Mouse (Mus musculus): Measurements from ENCODE around the gene Kcnk13. TPM values are rescaled to one million over a fixed set of nuclear protein-coding genes. Genes with fewer than 3 reads are reported as not detected.
"Not testable (repeated sequence)": the region's sequence is repeated elsewhere in the genome, so short reads cannot be mapped to it uniquely, and the experiment has no call there.

Kcnk13 gene
- total RNA-seq, 4 experiments from 2014 or later = 1.0 to 1.3 (median 1.1) TPM

DNA sequence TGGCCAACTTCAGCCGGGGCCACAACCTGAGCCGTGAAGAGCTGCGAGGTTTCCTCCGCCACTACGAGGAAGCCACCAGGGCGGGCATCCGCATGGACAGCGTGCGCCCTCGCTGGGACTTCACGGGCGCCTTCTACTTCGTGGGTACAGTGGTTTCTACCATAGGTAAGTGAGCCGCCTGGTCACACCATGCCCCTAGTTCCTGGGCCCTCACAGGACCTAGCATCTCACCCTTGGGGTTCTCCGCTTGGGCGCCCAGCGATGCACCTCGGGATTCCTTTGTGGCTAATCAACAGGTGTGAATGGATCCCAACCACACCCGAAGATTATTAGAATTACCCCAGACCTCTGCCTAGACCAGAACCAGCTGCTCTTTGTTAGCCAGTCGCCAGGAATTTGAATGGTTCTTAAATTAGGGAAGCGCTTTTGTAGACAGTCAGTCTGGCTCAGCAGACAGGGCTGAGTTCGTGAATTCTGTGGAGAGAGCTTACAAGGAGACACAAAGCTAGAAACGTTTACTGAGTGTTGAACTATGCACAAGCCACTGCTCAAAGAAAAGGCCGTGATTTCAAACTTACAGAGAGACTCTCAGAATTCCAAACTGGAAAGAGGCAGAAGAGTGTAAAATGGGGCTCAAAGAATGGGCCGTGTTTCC is 1.9 kb downstream of the Kcnk13 start:
- no peak for DNase-seq

- no peak for DNase-seq
Measured at GRCm38 (mm10) chr12:99966881-99967363, 2.6 kb downstream of the Kcnk13 start.

- no peak for DNase-seq
Measured at GRCm38 (mm10) chr12:99969906-99970305, 5.6 kb downstream of the Kcnk13 start.

- DNase-seq = not testable (repeated sequence)
Measured at GRCm38 (mm10) chr12:99971205-99971894, 7.1 kb downstream of the Kcnk13 start.

DNA sequence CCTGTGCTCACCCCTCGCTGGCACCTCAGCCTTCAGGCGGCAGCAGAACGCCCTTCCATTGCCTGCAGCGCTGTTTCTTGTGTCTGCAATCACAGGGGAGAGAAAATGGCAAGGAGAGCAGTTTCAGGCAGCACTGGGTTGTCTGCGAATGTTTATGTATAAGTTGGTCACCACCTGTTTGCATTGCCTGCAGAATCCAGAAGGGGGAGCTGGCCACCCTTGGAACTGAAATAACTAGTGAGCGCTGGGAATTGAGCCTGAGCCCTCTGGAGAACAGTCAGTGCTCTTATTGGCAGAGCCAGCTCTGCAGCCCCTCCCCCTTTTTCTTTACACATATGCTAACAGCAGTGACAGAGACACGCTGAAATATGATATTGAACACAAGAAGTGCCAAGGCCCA is 8.5 kb downstream of the Kcnk13 start:
- DNase-seq = no peak

GRCm38 (mm10) chr12:99973659-99974058 is 9.4 kb downstream of the Kcnk13 start:
- no peak for DNase-seq

DNA sequence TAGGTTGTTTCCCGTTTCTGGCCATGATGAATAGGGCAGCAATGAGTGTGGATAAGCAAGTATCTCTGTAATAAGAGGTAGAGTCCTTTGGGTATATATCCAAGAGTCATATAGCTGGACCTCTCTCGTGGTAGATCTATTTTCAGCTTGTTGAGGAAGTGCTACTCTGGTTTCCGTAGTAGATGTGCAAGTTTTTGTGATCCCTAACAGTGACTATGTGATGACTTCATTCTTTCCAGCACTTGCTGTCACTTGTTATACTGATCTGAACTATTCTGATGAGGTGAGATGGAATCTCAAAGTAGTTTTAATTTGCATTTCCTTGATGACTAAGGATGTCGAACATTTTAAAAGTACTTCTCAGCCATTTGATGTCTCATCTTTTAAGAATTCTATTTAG is 15.2 kb downstream of the Kcnk13 start:
- DNase-seq = no peak

DNA sequence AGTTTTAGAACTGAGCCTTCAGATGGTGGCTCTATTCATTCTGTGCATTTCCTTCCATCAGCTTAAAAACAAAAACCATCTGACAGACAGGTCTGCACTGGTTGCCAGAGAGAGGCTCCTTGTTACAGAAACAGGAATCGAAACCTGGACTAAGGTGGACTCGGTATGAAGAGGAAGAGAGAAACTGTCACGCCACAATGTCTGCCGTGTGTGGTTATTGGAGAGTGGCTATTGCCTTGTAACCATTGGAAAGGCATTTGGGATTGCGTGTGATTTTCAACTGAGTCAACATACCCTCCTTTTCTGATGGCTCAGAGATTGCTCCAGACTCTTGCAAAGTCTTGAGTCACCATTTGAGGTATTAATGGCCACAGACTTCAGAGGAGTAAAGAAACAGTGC is 22.5 kb downstream of the Kcnk13 start:
- DNase-seq = no peak

DNA sequence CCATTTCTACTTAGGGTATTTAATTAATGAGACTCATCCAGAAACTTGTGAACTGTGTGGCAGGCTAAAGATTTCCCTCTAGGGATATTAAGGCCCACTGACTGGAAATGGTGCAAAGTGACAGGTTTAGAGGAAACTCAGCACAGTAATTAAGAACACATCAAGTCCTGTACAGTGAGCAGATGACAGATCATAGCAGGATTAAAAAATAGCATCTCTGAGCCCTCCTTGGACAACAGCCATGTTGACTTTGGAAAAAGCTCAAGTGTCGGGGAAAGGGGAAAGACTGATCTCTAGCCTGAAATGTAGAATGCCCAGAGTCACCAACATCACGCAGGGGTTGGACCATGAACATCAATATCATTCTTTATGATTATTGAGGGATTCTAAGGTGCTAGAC is 23.8 kb downstream of the Kcnk13 start:
- no peak for DNase-seq

DNA sequence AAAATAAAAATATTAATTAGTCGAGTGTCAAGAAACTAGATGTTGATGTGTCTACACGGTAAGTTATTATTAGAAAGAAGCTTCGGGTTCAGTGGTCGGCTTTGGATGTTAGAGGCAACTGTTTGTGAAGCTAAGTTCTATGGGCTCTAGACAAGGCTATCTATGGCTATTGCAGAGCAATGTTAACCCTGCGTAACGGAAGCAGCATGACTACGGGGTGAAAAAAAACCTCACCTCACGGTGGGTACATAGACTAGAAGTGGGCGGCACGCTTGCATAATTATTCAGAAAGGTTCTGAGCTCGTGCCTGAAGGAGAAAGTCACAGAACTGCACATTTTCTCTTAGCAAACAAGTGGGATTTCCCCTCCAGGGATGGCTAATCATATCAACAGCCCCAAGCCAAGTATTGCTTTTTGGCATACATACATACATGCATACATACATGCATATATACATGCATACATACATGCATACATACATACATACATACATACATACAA is 28.1 kb downstream of the Kcnk13 start:
- DNase-seq = no peak

GRCm38 (mm10) chr12:99993146-99993890 is 29.0 kb downstream of the Kcnk13 start:
- DNase-seq = no peak

DNA sequence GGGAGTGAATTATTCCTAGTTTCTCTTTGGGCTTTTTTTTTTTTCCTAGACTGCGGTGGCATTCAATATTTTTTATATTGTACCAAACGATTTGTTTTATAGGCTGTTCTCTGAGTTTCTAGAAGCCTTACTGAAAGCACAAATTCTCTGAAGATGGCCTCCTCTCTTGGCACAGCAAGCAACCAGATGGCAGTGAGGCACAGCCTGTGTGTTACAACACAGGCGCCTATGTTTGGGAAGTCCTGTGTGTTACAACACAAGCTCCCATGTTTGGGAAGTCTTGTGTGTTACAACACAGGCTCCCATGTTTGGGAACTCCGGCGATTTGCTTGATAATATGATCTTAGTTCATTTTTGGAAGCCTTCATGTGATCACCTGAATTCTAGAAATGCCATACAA is 31.7 kb downstream of the Kcnk13 start:
- DNase-seq = no peak

- DNase-seq = no peak
Measured at GRCm38 (mm10) chr12:99999726-100000125, 35.4 kb downstream of the Kcnk13 start.

GRCm38 (mm10) chr12:100000381-100000780 is 36.1 kb downstream of the Kcnk13 start:
- no peak for DNase-seq

DNA sequence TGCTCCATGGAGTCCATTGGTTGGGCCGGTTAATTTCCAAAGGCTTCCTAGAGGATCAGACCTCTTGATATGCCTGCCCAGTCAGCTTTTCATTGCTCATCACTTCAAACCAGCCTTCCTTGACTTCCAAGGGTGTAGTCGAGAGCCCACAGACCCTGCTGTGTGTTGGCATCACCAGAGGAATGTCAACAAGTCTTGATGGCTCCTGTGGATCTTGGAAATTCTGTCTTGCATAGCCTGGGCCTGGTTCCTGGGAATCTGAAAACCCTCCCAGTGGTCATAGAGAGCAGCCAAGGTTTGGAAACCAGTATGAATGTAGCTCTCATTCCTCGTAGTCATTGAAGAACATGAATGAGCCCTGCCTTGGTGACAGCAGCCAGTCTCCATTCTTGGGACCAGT is 36.9 kb downstream of the Kcnk13 start:
- no peak for DNase-seq

- DNase-seq = no peak
Measured at GRCm38 (mm10) chr12:100001910-100002309, 37.6 kb downstream of the Kcnk13 start.

GRCm38 (mm10) chr12:100002914-100003587 is 38.8 kb downstream of the Kcnk13 start:
- DNase-seq = no peak

GRCm38 (mm10) chr12:100005285-100005684 is 41.0 kb downstream of the Kcnk13 start:
- no peak for DNase-seq

DNA sequence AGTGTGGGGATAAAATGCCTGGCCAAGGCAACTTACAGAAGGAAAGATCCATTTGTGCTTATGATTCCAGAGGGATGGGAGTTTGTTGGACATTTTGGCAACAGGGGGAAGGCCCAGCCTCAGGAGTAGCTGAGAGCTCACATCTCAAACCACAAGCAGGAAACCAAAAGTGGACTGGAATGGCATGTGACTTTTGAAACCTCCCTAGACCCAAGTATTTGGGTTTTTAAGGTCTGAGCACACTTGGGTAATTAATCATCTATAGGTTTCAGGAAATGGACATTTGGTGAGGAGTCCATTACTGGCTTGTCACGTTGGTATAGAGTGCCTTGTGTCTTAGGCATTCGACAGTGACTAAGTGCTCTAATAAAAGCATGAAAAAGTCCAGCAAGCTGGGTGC is 42.4 kb downstream of the Kcnk13 start:
- no peak for DNase-seq

DNA sequence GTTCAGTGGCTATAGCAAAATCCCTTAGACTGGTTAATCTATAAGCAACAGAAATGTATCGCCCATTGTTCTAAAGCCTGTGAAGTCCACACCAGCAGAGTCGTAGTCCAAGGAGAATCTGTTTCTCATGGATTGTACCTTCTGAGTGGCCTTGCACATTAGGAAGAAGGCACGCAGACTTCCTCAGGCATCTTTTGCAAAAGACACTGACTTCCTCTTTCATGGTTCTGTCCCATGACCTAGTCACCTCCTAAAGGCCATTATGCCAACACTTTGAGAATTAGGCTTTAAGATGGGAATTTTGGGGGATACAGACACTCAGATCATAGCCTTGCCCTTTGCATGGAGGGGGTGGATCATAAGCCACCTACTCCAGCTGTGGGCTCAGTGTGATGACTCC is 48.5 kb downstream of the Kcnk13 start:
- DNase-seq = no peak

DNA sequence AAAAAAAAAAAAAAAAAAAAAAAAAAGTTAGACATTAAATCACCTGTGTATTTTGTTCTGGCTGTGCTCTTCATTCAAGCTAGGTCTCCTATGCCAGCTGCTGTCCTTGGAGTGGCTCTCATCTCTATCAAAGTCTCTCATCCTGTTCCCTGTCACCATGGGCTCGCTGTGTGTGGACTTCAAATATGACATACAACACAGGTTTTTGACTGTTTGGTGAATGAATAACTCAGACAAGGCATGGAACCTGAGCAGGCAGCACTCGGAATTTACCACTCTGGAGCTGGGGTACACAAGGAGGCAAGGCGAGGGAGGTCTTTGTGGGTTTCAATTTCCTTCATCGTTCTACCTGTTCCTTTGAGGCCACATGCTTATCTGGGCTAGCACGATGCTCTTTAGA is 50.8 kb downstream of the Kcnk13 start:
- DNase-seq = no peak

DNA sequence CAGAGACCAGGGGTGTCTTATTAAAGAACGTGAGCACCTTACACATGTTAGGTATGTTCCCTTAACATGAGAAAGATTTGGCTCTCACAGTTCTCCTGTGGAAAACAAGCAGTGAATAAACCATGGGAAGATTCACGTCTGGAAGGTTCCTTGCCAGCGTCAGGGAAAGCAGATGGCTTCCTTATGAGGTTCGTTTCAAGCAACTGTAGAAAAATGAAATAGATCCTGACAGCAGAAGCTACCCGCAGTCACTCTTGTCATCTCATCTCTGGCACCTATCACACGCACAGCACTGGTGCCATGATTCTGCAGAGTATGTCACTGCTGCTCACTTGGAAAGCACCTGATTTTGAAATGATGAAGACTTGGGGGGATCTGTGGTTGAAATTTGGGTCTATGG is 53.4 kb downstream of the Kcnk13 start:
- DNase-seq = no peak

DNA sequence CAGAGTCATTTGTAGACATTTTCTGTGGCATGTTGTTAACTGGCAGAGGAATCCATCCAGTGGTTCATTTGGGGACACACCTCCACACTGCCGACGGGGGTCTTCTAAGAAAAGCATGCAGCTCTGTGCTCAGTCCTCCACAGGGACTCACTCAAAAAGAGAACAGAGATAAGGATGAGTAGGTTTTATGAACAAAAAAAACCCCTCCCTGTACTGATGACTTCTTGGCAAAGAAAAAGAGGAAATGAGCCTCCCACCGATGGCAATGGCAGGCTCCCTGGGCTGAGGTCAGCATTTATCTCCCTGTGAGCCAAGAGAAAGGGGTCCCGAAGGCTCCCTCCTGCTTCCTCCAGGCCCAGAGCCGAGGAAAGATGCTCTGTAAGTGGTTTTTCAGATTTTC is 58.2 kb downstream of the Kcnk13 start:
- no peak for DNase-seq

Data from adrenal gland, adult 8-10 months (tissue).